Mouse (Mus musculus): ENCODE results near the gene Tbc1d16. TPM values are rescaled to one million over a fixed set of nuclear protein-coding genes. Genes with fewer than 3 reads are reported as not detected.
A peak's percentile ranks its signal among the peaks of the same experiment; 100 is the strongest.

Tbc1d16 gene
- polyA plus RNA-seq, 1 experiment from 2014 or later = 15.6 TPM

- ATAC-seq (replicated peaks; ENCODE audit: extremely low read depth, insufficient read depth, low FRiP score) = peak; percentile 76
- 12% methylated on average over 11 of the region's 11 CpGs for WGBS
- H3K36me3 ChIP-seq (ENCODE audit: control insufficient read depth, insufficient read depth) = no peaks in the 10 kb centered on the region
Observed at GRCm38 (mm10) chr11:119238305-119238721, 10.0 kb upstream of the Tbc1d16 start.

DNA sequence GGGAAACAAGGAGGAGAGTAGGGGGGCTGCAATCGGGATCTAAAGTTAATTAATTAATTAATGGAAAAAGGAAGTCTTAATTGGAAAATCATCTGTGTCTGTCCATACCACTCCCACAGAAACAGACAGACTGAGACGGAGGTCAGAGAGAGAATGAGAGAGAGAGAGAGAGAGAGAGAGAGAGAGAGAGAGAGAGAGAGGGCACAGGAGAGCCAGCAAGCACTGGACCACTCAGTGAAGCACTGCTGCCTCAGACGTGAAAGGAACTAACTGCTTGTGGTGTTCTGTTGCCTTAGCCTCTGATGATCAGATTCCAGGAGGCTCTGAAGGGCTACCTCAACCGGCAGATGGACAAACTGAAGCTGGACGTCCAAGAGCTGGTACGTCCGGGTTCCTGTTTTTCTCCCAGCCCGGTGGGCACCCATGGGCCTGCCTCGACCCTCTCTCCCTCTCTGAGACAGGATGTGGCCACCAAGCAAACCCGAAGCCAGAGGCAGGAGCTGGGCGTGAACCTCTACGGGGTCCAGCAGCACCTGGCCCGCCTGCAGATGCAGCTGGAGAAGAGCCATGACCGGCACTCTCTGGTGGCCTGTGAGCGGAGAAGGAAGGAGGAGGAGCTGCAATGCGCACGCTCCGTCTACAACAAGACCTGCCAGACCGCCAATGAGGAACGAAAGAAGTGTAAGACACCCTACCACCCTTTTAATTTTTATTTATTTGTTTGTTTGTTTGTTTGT lies 9.4 kb upstream of the Tbc1d16 start:
- Histone ChIP-seq H3K9ac (ENCODE audit: low read length) (peak overlapping the region; percentile 60), H3K4me1 (ENCODE audit: control insufficient read depth, insufficient read depth, low read length) (peaks cover 5% of the 10 kb centered on the region; the same call in 1 of the 2 replicates), H3K9me3 (replicated peaks; ENCODE audit: control insufficient read depth, low read length) (0 out of 2 replicates have a peak, but pooled peaks cover 3% of the 10 kb centered on the region), H3K4me3 (ENCODE audit: low read length) (peak overlapping the region; percentile 47), H3K27ac (ENCODE audit: low read length) (0 out of 2 replicates have a peak overlapping the region, but pooled peaks have one; percentile 28), H3K36me3 (ENCODE audit: control insufficient read depth, insufficient read depth) (no peaks in the 10 kb centered on the region), H3K4me2 (ENCODE audit: low read depth, low read length) (peak overlapping the region; percentile 73), H3K27me3 (ENCODE audit: control insufficient read depth, insufficient read depth, low read length) (no peaks in the 10 kb centered on the region)
- peak; percentile 69 for ATAC-seq (replicated peaks; ENCODE audit: extremely low read depth, insufficient read depth, low FRiP score)
- WGBS = 22% methylated on average over 20 of the region's 20 CpGs

More at GRCm38 (mm10) chr11:119238305-119238721, 10.0 kb upstream of the Tbc1d16 start:
- no peak overlapping the region for H3K27ac ChIP-seq (ENCODE audit: low read length)
- H3K4me2 ChIP-seq (ENCODE audit: low read depth, low read length) = peak overlapping the region; percentile 73
- peaks cover 5% of the 10 kb centered on the region; the same call in 1 of the 2 replicates for H3K4me1 ChIP-seq (ENCODE audit: control insufficient read depth, insufficient read depth, low read length)
- H3K27me3 ChIP-seq (ENCODE audit: control insufficient read depth, insufficient read depth, low read length) = no peaks in the 10 kb centered on the region
- 0 out of 2 replicates have a peak, but pooled peaks cover 3% of the 10 kb centered on the region for H3K9me3 ChIP-seq (replicated peaks; ENCODE audit: control insufficient read depth, low read length)
- H3K9ac ChIP-seq (ENCODE audit: low read length) = peak overlapping the region; percentile 60
- peak overlapping the region; percentile 47 for H3K4me3 ChIP-seq (ENCODE audit: low read length)

DNA sequence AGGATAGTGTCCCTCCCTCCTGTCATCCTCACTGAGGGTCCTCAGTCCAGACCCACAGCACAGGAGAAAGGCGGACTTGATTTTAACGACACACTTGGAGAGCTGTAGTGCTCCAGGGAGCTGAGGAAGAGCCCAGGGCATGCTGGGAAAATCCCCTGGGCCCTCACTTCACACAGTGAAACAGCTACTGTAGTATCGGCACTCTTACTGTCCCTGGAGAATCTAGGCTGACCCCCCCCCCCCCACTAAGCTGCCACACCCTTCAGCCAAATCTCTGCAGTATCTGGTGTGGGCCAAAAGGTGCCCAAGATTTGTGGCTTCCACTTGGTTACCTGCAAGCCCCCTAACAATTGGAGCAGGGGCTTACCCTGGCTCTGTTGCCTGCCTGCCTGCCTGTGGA lies 8.7 kb upstream of the Tbc1d16 start:
- Histone ChIP-seq H3K27ac (ENCODE audit: low read length) (no peak overlapping the region), H3K4me3 (ENCODE audit: low read length) (no peak overlapping the region), H3K27me3 (ENCODE audit: control insufficient read depth, insufficient read depth, low read length) (no peaks in the 10 kb centered on the region), H3K4me2 (ENCODE audit: low read depth, low read length) (no peak overlapping the region), H3K4me1 (ENCODE audit: control insufficient read depth, insufficient read depth, low read length) (peaks cover 5% of the 10 kb centered on the region; the same call in 1 of the 2 replicates), H3K9me3 (replicated peaks; ENCODE audit: control insufficient read depth, low read length) (0 out of 2 replicates have a peak, but pooled peaks cover 3% of the 10 kb centered on the region), H3K9ac (ENCODE audit: low read length) (no peak overlapping the region), H3K36me3 (ENCODE audit: control insufficient read depth, insufficient read depth) (no peaks in the 10 kb centered on the region)
- ATAC-seq (replicated peaks; ENCODE audit: extremely low read depth, insufficient read depth, low FRiP score) = no peak
- 40% methylated on average over 3 of the region's 3 CpGs for WGBS

GRCm38 (mm10) chr11:119236354-119236753 lies 8.1 kb upstream of the Tbc1d16 start:
- no peak for ATAC-seq (replicated peaks; ENCODE audit: extremely low read depth, insufficient read depth, low FRiP score)
- Histone ChIP-seq H3K9ac (ENCODE audit: low read length) (no peak overlapping the region), H3K4me2 (ENCODE audit: low read depth, low read length) (no peak overlapping the region), H3K4me1 (ENCODE audit: control insufficient read depth, insufficient read depth, low read length) (peaks cover 5% of the 10 kb centered on the region; the same call in 1 of the 2 replicates), H3K27me3 (ENCODE audit: control insufficient read depth, insufficient read depth, low read length) (no peaks in the 10 kb centered on the region), H3K9me3 (replicated peaks; ENCODE audit: control insufficient read depth, low read length) (0 out of 2 replicates have a peak, but pooled peaks cover 3% of the 10 kb centered on the region), H3K36me3 (ENCODE audit: control insufficient read depth, insufficient read depth) (no peaks in the 10 kb centered on the region), H3K27ac (ENCODE audit: low read length) (no peak overlapping the region), H3K4me3 (ENCODE audit: low read length) (no peak overlapping the region)
- WGBS = 21% methylated on average over 8 of the region's 8 CpGs

DNA sequence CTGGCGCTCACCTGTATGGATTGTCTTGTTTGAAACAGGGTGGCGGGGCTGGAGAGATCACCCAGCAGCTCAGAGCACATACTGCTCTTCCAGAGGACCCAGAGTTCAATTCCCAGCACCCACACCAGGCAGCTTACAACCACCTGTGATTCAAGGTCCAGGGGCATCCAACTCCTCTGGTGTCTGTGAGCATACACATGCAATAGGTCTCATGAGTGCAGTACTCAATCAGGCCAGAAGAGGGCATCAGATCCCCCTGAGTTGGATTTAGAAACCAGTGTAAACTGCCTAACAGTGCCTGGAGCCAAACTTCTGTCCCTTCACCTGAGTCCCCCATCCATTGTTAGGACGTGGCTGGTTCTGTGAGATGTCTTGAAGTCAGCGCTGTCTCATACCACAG lies 7.3 kb upstream of the Tbc1d16 start:
- H3K4me2 ChIP-seq (ENCODE audit: low read depth, low read length) = no peak overlapping the region
- peaks cover 5% of the 10 kb centered on the region; the same call in 1 of the 2 replicates for H3K4me1 ChIP-seq (ENCODE audit: control insufficient read depth, insufficient read depth, low read length)
- 0 out of 2 replicates have a peak, but pooled peaks cover 3% of the 10 kb centered on the region for H3K9me3 ChIP-seq (replicated peaks; ENCODE audit: control insufficient read depth, low read length)
- H3K9ac ChIP-seq (ENCODE audit: low read length) = no peak overlapping the region
- ATAC-seq (replicated peaks; ENCODE audit: extremely low read depth, insufficient read depth, low FRiP score) = no peak
- H3K36me3 ChIP-seq (ENCODE audit: control insufficient read depth, insufficient read depth) = no peaks in the 10 kb centered on the region
- H3K4me3 ChIP-seq (ENCODE audit: low read length) = no peak overlapping the region
- H3K27ac ChIP-seq (ENCODE audit: low read length) = no peak overlapping the region
- WGBS = 88% methylated on average over 4 of the region's 4 CpGs
- no peaks in the 10 kb centered on the region for H3K27me3 ChIP-seq (ENCODE audit: control insufficient read depth, insufficient read depth, low read length)

DNA sequence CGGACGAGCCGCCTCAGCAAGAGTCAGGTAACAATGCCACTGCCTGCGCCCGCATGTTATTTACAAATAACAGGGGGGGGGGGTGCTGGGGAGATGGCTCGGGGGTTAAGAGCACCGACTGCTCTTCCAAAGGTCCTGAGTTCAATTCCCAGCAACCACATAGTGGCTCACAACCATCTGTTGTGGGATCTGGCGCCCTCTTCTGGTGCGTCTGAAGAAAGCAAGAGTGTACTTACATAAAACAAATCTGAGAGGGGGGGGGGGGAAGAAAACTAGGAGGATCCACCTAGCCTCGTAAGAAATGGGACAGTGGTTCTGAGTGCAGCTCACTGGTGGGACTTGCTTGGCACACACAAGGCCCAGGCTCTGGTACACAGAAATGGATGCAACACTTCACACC lies 6.5 kb upstream of the Tbc1d16 start:
- H3K4me3 ChIP-seq (ENCODE audit: low read length) = no peak overlapping the region
- WGBS = 91% methylated on average over 10 of the region's 10 CpGs
- H3K36me3 ChIP-seq (ENCODE audit: control insufficient read depth, insufficient read depth) = no peaks in the 10 kb centered on the region

DNA sequence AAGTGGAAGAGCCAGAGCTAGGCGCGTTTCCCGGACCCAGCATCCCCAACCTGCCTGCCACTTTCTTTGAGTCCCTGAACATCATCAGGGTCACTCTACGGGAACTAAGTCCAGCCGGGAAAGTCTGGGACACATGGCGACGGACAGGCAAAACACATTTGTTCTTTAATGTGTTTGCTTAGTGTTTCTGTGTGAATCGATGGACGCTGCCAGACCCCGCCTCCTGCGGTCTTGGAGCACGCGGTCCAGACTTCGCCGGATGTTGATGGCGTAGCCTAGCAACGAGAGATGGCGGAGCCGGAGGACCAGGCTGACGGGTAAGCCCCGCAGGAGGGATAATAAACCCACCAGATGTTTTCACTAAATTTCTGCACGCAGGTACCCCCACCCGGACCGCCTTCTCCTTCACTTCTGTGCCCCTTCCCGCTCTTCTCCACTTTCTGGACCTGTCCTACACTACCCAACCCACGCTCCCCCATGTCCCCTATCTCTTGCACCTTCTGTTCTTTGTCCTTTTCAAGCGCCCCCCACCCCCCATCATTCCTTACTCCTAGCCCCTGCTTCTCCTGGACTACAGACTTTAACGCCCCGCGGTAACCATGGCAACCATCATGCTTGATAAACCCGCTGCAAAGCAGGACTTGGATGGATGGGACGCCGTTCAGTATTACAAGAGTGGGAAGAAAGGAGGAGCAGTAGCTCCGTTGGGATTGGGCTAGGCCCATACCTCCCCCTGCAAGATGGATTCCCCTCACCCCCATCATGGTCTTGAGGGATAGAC lies 737 bp upstream of the Tbc1d16 start:
- Histone ChIP-seq H3K27me3 (ENCODE audit: control insufficient read depth, insufficient read depth, low read length) (peaks cover 7% of the 10 kb centered on the region; the same call in 1 of the 2 replicates), H3K4me2 (ENCODE audit: low read depth, low read length) (peak overlapping the region; percentile 96), H3K36me3 (ENCODE audit: control insufficient read depth, insufficient read depth) (no peaks in the 10 kb centered on the region), H3K27ac (ENCODE audit: low read length) (0 out of 2 replicates have a peak overlapping the region, but pooled peaks have one; percentile 29), H3K4me1 (ENCODE audit: control insufficient read depth, insufficient read depth, low read length) (peaks cover 17% of the 10 kb centered on the region), H3K9ac (ENCODE audit: low read length) (peak overlapping the region; percentile 95), H3K4me3 (ENCODE audit: low read length) (peak overlapping the region; percentile 86), H3K9me3 (replicated peaks; ENCODE audit: control insufficient read depth, low read length) (no peaks in the 10 kb centered on the region)
- ATAC-seq (replicated peaks; ENCODE audit: extremely low read depth, insufficient read depth, low FRiP score) = peak; percentile 72
- 2% methylated on average over 34 of the region's 34 CpGs for WGBS

More for the DNA sequence above, 6.5 kb upstream of the Tbc1d16 start:
- no peak for ATAC-seq (replicated peaks; ENCODE audit: extremely low read depth, insufficient read depth, low FRiP score)
- H3K27ac ChIP-seq (ENCODE audit: low read length) = no peak overlapping the region
- 0 out of 2 replicates have a peak, but pooled peaks cover 3% of the 10 kb centered on the region for H3K9me3 ChIP-seq (replicated peaks; ENCODE audit: control insufficient read depth, low read length)
- peaks cover 4% of the 10 kb centered on the region; the same call in 1 of the 2 replicates for H3K27me3 ChIP-seq (ENCODE audit: control insufficient read depth, insufficient read depth, low read length)
- peaks cover 5% of the 10 kb centered on the region; the same call in 1 of the 2 replicates for H3K4me1 ChIP-seq (ENCODE audit: control insufficient read depth, insufficient read depth, low read length)
- no peak overlapping the region for H3K4me2 ChIP-seq (ENCODE audit: low read depth, low read length)
- H3K9ac ChIP-seq (ENCODE audit: low read length) = no peak overlapping the region

GRCm38 (mm10) chr11:119227591-119227990 lies 708 bp downstream of the Tbc1d16 start:
- peak overlapping the region; percentile 95 for H3K9ac ChIP-seq (ENCODE audit: low read length)
- no peaks in the 10 kb centered on the region for H3K9me3 ChIP-seq (replicated peaks; ENCODE audit: control insufficient read depth, low read length)
- WGBS = 3% methylated on average over 12 of the region's 12 CpGs
- H3K4me1 ChIP-seq (ENCODE audit: control insufficient read depth, insufficient read depth, low read length) = peaks cover 19% of the 10 kb centered on the region
- H3K27me3 ChIP-seq (ENCODE audit: control insufficient read depth, insufficient read depth, low read length) = peaks cover 7% of the 10 kb centered on the region; the same call in 1 of the 2 replicates
- H3K27ac ChIP-seq (ENCODE audit: low read length) = peak overlapping the region; percentile 70
- H3K4me3 ChIP-seq (ENCODE audit: low read length) = peak overlapping the region; percentile 86
- peak overlapping the region; percentile 96 for H3K4me2 ChIP-seq (ENCODE audit: low read depth, low read length)
- ATAC-seq (replicated peaks; ENCODE audit: extremely low read depth, insufficient read depth, low FRiP score) = no peak
- no peaks in the 10 kb centered on the region for H3K36me3 ChIP-seq (ENCODE audit: control insufficient read depth, insufficient read depth)

All from heart, embryonic 16.5 days (tissue).